Mouse (Mus musculus) retina, postnatal 1 day (tissue): Measurements from ENCODE around the gene Nop56.

Experiments used
- DNase-seq: peaks from one replicate; pipeline ENCODE4 v3.0.0-alpha.2; 2012

The Nop56 gene

DNA sequence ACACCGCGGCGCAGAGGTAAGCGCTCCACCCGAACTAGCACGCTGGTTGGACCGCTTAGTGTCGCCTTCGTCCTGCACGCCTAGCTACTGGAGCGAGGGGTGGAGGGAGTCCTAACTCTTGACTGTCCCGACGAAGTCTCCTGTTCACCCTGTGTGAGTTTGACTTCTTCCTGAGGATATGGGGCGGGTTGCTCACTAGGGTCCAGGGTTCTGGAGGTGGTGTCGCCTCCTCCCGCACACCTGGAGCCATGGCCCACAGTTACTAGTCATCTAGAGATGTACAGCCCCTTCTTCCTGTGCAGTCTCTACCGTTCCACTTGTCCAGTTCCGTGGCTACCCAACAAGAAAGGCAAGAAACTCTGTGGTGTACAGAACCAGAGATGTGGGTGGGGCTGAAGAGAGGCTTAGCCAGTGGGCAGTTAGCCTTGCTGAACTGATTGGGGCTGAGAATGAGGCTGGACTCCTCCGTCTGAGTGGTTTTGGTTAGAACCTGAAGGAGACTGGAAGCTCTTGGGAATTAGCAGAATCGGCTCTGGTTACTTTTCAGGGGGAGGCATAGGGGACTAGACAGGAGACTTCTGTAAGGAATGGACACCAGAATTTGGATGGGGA lies 22.0 kb downstream of the Nop56 start:
- DNase-seq = peak; percentile 42

DNA sequence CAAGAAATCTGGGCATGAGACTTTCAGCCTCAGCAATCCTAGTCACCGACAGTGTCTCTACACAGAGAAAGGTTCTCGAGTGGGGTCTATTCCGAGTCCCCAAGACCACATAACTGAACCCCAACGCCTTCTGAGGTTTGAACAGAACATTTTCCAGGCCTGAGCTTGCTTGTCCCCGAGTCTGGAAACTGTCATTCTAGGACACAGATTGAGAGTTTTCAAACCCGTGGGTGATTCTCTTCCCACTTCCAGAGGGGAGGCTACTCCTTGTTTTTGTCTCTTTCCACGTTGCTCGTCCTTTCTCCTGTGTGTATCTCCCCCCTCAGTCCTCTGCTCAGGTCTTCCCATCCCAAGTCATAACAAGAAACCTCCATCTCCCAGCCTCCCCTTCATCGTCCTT lies 23.4 kb downstream of the Nop56 start:
- DNase-seq = no peak

DNA sequence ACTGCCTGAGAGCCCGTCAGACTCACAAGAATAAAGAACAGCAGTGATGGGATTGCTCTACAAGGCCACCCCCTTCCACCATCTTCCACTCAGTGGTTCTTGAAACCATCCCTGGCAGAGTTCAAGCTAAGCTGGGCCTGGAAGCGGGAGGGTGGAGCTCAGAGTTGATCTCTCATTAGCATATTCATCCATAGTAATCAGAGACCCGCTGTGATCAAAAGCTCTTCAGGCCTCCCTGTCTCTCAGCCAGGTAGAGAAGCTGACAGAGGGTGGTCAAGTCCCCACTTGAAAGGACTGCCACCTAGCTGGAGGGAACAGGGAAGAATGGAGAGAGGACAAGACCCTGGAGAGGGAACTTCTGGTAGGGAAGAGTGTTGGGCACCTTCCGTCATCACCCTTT lies 28.8 kb downstream of the Nop56 start:
- no peak for DNase-seq

DNA sequence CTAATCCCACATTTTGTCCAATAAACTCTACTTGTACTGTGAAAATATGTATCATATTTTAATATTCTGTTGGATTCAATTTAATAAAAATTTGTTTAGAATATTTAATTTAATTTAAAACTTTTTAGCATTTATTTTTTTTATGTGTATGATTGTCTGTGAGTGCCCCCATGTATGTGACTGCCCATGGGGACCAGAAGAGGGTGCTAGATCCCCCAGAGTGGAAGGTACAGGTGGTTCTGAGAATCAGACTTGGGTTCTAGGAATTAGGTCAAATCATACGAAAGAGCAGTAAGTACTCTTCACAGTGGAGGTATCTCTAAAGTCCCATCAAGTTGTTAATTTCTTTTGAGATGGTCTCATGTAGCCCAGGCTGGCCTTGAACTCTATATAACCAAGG lies 52.8 kb downstream of the Nop56 start:
- DNase-seq = no peak
